Mouse (Mus musculus): Measurements from ENCODE around the gene Nek5.

- TF ChIP-seq MAFK (IDR thresholded peaks at IDR 0.05; ENCODE audit: insufficient read depth, low read depth, low read length) (no peak), ZNF384 (IDR thresholded peaks at IDR 0.05; ENCODE audit: low read depth, low read length) (no peak), ZC3H11A (IDR thresholded peaks at IDR 0.05; ENCODE audit: borderline replicate concordance, low read depth, low read length) (no peak)
Measured at GRCm38 (mm10) chr8:22165251-22166079, 40.6 kb upstream of the Nek5 start.
